Mouse (Mus musculus) spleen, adult 18-20 months (tissue): ENCODE results near the gene Vamp1.

Experiments
- DNase-seq, 2 experiments: peaks; one replicate each; pipeline ENCODE4 v3.0.0; 2022; ENCODE audit warnings: mixed read lengths in 2 of 2

Vamp1 gene

GRCm38 (mm10) chr6:125213715-125214114 lies 1.6 kb upstream of the Vamp1 start:
- no peak for DNase-seq

GRCm38 (mm10) chr6:125216898-125217297 lies 1.5 kb downstream of the Vamp1 start:
- DNase-seq: no peak

- no peak for DNase-seq
Measured at GRCm38 (mm10) chr6:125217899-125218298, 2.5 kb downstream of the Vamp1 start.

- DNase-seq: peak; percentile 23 to 72
Measured at GRCm38 (mm10) chr6:125218963-125219362, 3.6 kb downstream of the Vamp1 start.

GRCm38 (mm10) chr6:125221115-125221745 lies 5.9 kb downstream of the Vamp1 start:
- DNase-seq: peak in 1 of 2 experiments; percentile 7

GRCm38 (mm10) chr6:125222146-125222545 lies 6.8 kb downstream of the Vamp1 start:
- peak; percentile 64 to 80 for DNase-seq

GRCm38 (mm10) chr6:125222577-125222976 lies 7.2 kb downstream of the Vamp1 start:
- no peak for DNase-seq

- DNase-seq: no peak
Measured at GRCm38 (mm10) chr6:125225518-125226115, 10.3 kb downstream of the Vamp1 start.

GRCm38 (mm10) chr6:125230571-125230970 lies 15.2 kb downstream of the Vamp1 start:
- no peak for DNase-seq

- peak; percentile 63 to 67 for DNase-seq
Measured at GRCm38 (mm10) chr6:125231117-125232044, 16.0 kb downstream of the Vamp1 start, which contains the start of gene Tapbpl. Tapbpl (minus strand) TSS chr6:125231860.

GRCm38 (mm10) chr6:125232045-125232437 lies 16.7 kb downstream of the Vamp1 start:
- DNase-seq: no peak

- no peak for DNase-seq
Measured at GRCm38 (mm10) chr6:125232516-125232915, 17.2 kb downstream of the Vamp1 start.

GRCm38 (mm10) chr6:125233816-125234519 lies 18.6 kb downstream of the Vamp1 start:
- no peak for DNase-seq

- DNase-seq: no peak
Measured at GRCm38 (mm10) chr6:125234520-125234828, 19.1 kb downstream of the Vamp1 start.

GRCm38 (mm10) chr6:125236341-125236740 lies 21.0 kb downstream of the Vamp1 start:
- no peak for DNase-seq

- DNase-seq: peak in 1 of 2 experiments; percentile 27
Measured at GRCm38 (mm10) chr6:125236782-125237181, 21.4 kb downstream of the Vamp1 start, which contains the start of gene Cd27. Cd27 (minus strand) TSS chr6:125237010.

GRCm38 (mm10) chr6:125237421-125237820 lies 22.1 kb downstream of the Vamp1 start:
- DNase-seq: no peak

- DNase-seq: no peak
Measured at GRCm38 (mm10) chr6:125238396-125238795, 23.0 kb downstream of the Vamp1 start.

GRCm38 (mm10) chr6:125239547-125239946 lies 24.2 kb downstream of the Vamp1 start:
- DNase-seq: no peak

GRCm38 (mm10) chr6:125240617-125241016 lies 25.3 kb downstream of the Vamp1 start:
- DNase-seq: no peak

GRCm38 (mm10) chr6:125241566-125241965 lies 26.2 kb downstream of the Vamp1 start:
- no peak for DNase-seq

GRCm38 (mm10) chr6:125244551-125244950 lies 29.2 kb downstream of the Vamp1 start:
- no peak for DNase-seq

- DNase-seq: no peak
Measured at GRCm38 (mm10) chr6:125252285-125252684, 36.9 kb downstream of the Vamp1 start.
